Mouse (Mus musculus) lung, postnatal 0 days (tissue): ENCODE data around the gene Pi16. TPM values are rescaled to one million over a fixed set of nuclear protein-coding genes. Genes with fewer than 3 reads are reported as not detected.

ENCODE experiments used
- ATAC-seq: fragments of 200-750 bp; cut with Nextera tagmentation; 2 replicates; pipeline ENCODE4 v1.8.0; 2017; ENCODE audit warnings: moderate library complexity
- DNase-seq: peaks from one replicate; pipeline ENCODE4 v3.0.0-alpha.2; 2016; ENCODE audit warnings: low spot score
- H3K27ac ChIP-seq: fragments of 300-500 bp; sonication (generic); 2 replicates; pipeline ENCODE4 v1.5.1; 2014; ENCODE audit warnings: antibody characterized with exemption, mild to moderate bottlenecking, low read length, mixed read lengths
- H3K27me3 ChIP-seq: fragments of 300-500 bp; sonication (generic); replicated peaks from 2 replicates; pipeline ENCODE4 v1.6.1; 2014; ENCODE audit warnings: low read length, mixed read lengths; ENCODE audit not compliant: insufficient read depth
- H3K36me3 ChIP-seq: fragments of 300-500 bp; sonication (generic); 2 replicates; pipeline ENCODE4 v1.6.1; 2014; ENCODE audit warnings: low read length, mixed read lengths; ENCODE audit not compliant: insufficient read depth
- H3K4me1 ChIP-seq: fragments of 300-500 bp; sonication (generic); 2 replicates; pipeline ENCODE4 v1.6.1; 2014; ENCODE audit warnings: antibody characterized with exemption, low read depth, low read length, mixed read lengths; ENCODE audit not compliant: insufficient read depth
- H3K4me2 ChIP-seq: fragments of 300-500 bp; sonication (generic); replicated peaks from 2 replicates; pipeline ENCODE4 v1.6.1; 2014; ENCODE audit warnings: low read depth, mild to moderate bottlenecking, low read length, moderate library complexity, mixed read lengths
- H3K4me3 ChIP-seq: fragments of 300-500 bp; sonication (generic); 2 replicates; pipeline ENCODE4 v1.5.1; 2014; ENCODE audit warnings: low read depth, low read length
- H3K9ac ChIP-seq: fragments of 300-500 bp; sonication (generic); replicated peaks from 2 replicates; pipeline ENCODE4 v1.6.1; 2014; ENCODE audit warnings: low read depth, mild to moderate bottlenecking
- H3K9me3 ChIP-seq: fragments of 300-500 bp; sonication (generic); 2 replicates; pipeline ENCODE4 v1.6.1; 2016; ENCODE audit warnings: low read length, mixed read lengths
- CTCF ChIP-seq: IDR thresholded peaks from 2 replicates; pipeline ENCODE4 v1.5.1; 2016; ENCODE audit warnings: antibody characterized with exemption, mild to moderate bottlenecking
- EP300 ChIP-seq: IDR thresholded peaks from 2 replicates; pipeline ENCODE4 v1.6.1; 2016; ENCODE audit warnings: antibody characterized with exemption, mild to moderate bottlenecking, control low read depth
- WGBS: fragments of 180-500 bp; shearing (Covaris S2); extraction: QIAGEN DNeasy Blood & Tissue Kit; methylation state at CpG from one replicate; pipeline ENCODE4 v1.1.7; 2014; 5-methylcytosine and 5-hydroxymethylcytosine counted together
- polyA plus RNA-seq: library from polyadenylated mRNA; unstranded; fragments of >200 nt; fragmentation: Nextera tagmentation; extraction: Ambion mirVana; gene quantifications from 2 replicates; pipeline ENCODE4 v1.2.1, GENCODE M21; 2015

Gene Pi16
- polyA plus RNA-seq, 1 experiment from 2014 or later: 2.8 TPM

DNA sequence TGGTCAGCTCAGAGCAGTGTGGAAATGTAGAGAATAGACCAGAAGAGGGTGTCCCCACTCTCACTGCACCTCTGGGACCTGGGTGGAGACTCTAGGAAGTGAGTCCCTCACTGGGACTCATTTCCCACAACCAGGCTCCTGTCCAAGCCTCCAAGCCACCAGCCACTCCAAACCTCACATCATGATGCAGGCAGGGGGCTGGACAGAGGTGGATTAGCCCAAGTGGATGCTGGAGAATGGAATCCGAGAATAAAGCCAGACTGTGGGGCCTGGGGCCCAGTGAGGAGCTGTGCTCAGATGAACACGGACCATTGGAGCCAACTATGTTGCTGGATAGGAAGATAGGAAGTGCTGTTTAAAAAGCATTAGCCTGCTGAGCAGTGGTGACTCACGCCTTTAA, 589 bp upstream of the Pi16 start:
- no peak overlapping the region for H3K4me3 ChIP-seq
- no peak overlapping the region for H3K9ac ChIP-seq
- H3K9me3 ChIP-seq: no peaks in the 10 kb centered on the region; the same call in 1 of the 2 replicates
- DNase-seq (no peak), ATAC-seq (no peak)
- H3K36me3 ChIP-seq: no peaks in the 10 kb centered on the region
- no peaks in the 10 kb centered on the region for H3K4me1 ChIP-seq
- no peak overlapping the region for H3K4me2 ChIP-seq
- no peak overlapping the region for H3K27ac ChIP-seq
- H3K27me3 ChIP-seq: no peaks in the 10 kb centered on the region; the same call in 1 of the 2 replicates
- TF ChIP-seq CTCF (no peak), EP300 (no peak)
- WGBS: 69% methylated on average over 3 of the region's 3 CpGs

DNA sequence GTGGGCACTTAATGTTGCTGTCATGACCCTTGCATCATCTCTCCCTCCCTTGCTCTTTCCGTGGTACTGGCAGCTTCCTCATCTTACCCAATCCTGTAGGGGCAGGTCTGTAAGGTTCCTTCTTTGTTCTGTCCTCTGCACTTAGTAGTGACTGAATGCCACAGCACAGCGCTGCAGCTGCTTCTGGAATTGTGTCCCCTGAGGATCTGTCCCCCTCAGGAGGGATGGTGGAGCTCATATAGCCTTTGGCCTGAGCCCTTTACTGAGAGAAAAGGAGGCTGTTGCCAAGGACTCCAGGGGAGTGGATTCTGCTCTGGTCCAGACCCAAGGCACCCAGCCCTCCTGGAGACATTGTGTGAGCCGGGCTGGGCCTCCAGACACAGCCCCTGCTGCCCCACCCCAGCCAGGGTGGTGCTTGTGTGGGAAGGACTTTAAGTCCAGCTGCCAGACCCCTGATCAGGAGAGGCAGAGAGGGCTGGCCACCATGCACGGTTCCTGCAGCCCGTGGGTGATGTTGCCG, 1.3 kb downstream of the Pi16 start:
- H3K4me1 ChIP-seq: no peaks in the 10 kb centered on the region
- no peak for ATAC-seq
- H3K9ac ChIP-seq: no peak overlapping the region
- no peaks in the 10 kb centered on the region for H3K9me3 ChIP-seq
- H3K27me3 ChIP-seq: no peaks in the 10 kb centered on the region; the same call in 1 of the 2 replicates
- no peak overlapping the region for H3K4me2 ChIP-seq
- TF ChIP-seq CTCF (no peak), EP300 (no peak)
- H3K27ac ChIP-seq: no peak overlapping the region
- H3K36me3 ChIP-seq: no peaks in the 10 kb centered on the region
- H3K4me3 ChIP-seq: no peak overlapping the region
- peak; percentile 32 for DNase-seq
- 40% methylated on average over 5 of the region's 6 CpGs for WGBS

DNA sequence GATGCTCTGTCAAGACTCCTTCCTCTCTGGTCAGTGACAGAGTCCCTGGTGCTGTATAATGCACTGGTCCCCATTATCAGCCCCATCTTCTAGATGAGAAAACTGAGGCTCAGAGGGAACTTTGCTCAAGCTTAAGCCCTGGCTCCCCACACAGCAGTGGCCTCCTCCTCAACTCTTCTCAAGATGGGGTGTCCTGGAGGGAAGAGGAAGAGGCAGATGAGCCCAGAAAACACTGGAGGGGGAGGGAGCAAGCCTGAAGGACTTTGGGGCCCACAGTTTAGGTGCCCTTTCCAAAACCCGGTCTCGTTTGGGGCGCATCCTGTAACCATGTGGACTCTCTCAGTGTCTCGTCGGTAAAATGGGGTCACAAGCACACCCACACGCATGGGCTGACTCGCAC, 2.0 kb downstream of the Pi16 start:
- TF ChIP-seq CTCF (no peak), EP300 (no peak)
- ATAC-seq (no peak), DNase-seq (no peak)
- no peak overlapping the region for H3K27ac ChIP-seq
- H3K36me3 ChIP-seq: no peaks in the 10 kb centered on the region
- no peaks in the 10 kb centered on the region; the same call in 1 of the 2 replicates for H3K27me3 ChIP-seq
- no peaks in the 10 kb centered on the region for H3K4me1 ChIP-seq
- no peak overlapping the region for H3K9ac ChIP-seq
- no peak overlapping the region for H3K4me2 ChIP-seq
- H3K4me3 ChIP-seq: no peak overlapping the region
- no peaks in the 10 kb centered on the region for H3K9me3 ChIP-seq
- 82% methylated on average over 7 of the region's 7 CpGs for WGBS

DNA sequence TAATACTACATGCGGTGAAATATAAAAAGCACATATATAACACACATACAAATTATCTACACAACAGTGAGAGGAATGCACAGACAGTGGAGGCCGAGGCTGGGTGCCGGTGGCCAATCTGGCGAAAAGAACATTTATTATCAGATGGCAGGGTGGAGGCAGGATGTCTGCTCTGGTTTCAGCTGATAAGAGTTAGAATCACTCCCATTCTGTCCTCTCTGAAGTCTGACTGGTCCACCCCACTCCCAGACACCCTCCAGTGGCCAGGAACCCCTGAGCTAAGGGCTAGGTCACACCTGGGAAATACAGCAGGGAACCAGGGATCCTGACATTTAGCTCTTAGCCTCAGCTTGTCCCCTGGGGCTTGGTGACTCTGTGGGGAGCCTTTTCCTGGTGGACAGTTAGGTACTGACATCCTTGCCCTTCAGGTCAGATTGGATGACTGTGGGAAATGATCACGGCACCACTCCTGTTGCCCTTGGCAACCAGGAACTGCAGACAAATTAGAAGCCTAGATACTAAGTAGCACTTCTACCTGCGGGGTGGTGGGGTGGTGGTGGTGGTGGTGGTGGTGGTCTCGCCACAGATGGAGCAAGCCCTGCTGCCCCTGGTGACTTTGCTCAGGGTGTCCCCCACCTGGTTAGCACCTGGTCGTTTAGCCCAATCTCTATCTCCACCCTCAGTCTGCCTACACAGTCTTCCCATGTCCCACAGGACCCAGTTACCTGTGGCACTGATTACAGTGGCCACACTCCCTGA, 2.6 kb downstream of the Pi16 start:
- no peak overlapping the region for H3K4me3 ChIP-seq
- H3K36me3 ChIP-seq: no peaks in the 10 kb centered on the region
- H3K9ac ChIP-seq: no peak overlapping the region
- no peaks in the 10 kb centered on the region for H3K9me3 ChIP-seq
- peak; percentile 6; the same call in 1 of the 2 replicates for TF ChIP-seq CTCF
- TF ChIP-seq EP300: no peak
- H3K4me2 ChIP-seq: no peak overlapping the region
- no peaks in the 10 kb centered on the region; the same call in 1 of the 2 replicates for H3K27me3 ChIP-seq
- ATAC-seq: no peak
- DNase-seq: no peak
- WGBS: 48% methylated on average over 8 of the region's 8 CpGs
- no peaks in the 10 kb centered on the region for H3K4me1 ChIP-seq
- no peak overlapping the region for H3K27ac ChIP-seq

DNA sequence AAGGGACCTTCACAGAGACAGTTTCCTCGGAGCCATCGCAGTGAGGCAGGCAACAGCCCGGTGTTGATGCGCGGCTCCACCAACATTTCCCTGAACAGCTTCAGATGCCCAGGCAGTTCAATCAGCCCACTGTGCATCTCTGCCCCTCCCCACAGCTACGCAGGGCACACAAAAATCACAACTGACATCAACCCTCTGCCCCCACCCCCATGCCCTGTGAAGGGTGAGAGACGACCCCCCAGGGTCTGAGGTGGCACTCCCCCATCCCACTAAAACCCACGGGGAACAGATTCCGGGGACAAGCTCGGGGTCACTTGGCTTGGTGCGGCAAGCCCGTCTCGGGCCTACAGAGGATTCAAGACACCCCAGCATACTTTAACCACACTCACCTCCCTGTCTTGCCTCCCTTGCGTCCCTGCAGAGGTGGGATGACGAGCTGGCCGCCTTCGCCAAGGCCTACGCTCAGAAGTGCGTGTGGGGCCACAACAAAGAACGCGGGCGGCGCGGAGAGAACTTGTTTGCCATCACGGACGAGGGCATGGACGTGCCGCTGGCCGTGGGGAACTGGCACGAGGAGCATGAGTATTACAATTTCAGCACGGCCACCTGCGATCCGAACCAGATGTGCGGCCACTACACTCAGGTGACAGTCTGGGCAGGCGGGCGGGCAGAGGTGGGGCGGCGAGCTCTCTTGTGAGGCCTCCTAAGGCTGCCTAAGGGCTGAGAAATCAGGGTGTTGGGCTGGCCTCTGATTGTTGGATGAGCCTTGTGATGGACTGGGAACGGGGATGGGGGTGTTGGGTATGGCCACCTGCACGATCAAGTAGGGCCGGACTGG, 4.5 kb downstream of the Pi16 start:
- H3K9ac ChIP-seq: no peak overlapping the region
- TF ChIP-seq EP300 (no peak), CTCF (no peak)
- ATAC-seq: peak; percentile 56
- H3K36me3 ChIP-seq: no peaks in the 10 kb centered on the region
- H3K9me3 ChIP-seq: no peaks in the 10 kb centered on the region
- H3K27ac ChIP-seq: no peak overlapping the region
- no peaks in the 10 kb centered on the region; the same call in 1 of the 2 replicates for H3K4me1 ChIP-seq
- H3K27me3 ChIP-seq: no peaks in the 10 kb centered on the region; the same call in 1 of the 2 replicates
- WGBS: 34% methylated on average over 41 of the region's 41 CpGs
- DNase-seq: peak; percentile 30
- H3K4me3 ChIP-seq: no peak overlapping the region
- H3K4me2 ChIP-seq: 0 out of 2 replicates have a peak overlapping the region, but pooled peaks have one; percentile 30

DNA sequence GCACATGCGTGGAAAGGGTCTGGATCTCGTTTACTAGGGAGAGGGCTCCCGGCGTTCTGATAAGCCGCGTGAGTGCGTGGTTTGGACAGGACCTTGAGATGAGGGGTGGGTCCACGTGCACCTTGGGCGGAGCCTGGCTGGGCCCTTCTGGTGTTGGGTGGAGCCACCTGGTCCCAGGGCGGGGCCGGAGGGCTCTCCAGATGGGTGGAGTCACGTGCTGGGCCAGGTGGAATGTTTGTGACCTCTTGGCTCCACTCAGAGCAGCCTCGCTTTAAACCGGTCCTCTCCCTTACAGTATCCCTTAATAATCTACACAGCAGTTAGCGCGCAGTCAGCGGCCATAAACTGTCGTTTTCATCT, 5.1 kb downstream of the Pi16 start:
- no peaks in the 10 kb centered on the region for H3K36me3 ChIP-seq
- ATAC-seq (peak; percentile 95), DNase-seq (peak; percentile 87)
- TF ChIP-seq EP300 (no peak; the same call in 1 of the 2 replicates), CTCF (no peak)
- 0 out of 2 replicates have a peak overlapping the region, but pooled peaks have one; percentile 30 for H3K4me2 ChIP-seq
- no peaks in the 10 kb centered on the region; the same call in 1 of the 2 replicates for H3K4me1 ChIP-seq
- H3K27me3 ChIP-seq: no peaks in the 10 kb centered on the region; the same call in 1 of the 2 replicates
- H3K27ac ChIP-seq: no peak overlapping the region
- no peak overlapping the region for H3K9ac ChIP-seq
- H3K9me3 ChIP-seq: no peaks in the 10 kb centered on the region
- no peak overlapping the region for H3K4me3 ChIP-seq
- 23% methylated on average over 18 of the region's 18 CpGs for WGBS
